Mouse (Mus musculus): ENCODE results near the gene Emc6.

- TF ChIP-seq POLR2A (IDR thresholded peaks at IDR 0.05; ENCODE audit: control insufficient read depth, low read depth, low read length), result no peak
- TF ChIP-seq CTCF (IDR thresholded peaks at IDR 0.05; ENCODE audit: control insufficient read depth, insufficient read depth, insufficient replicate concordance, low read depth, low read length), result no peak
These were observed 43.8 kb downstream of the Emc6 start for GRCm38 (mm10) chr11:73132999-73133398.
